Mouse (Mus musculus) thymus, adult 18-20 months (tissue): ENCODE measurements around the gene Evi5l.

Experiments
- DNase-seq, 2 experiments: peaks; one replicate each; pipeline ENCODE4 v3.0.0; 2022; ENCODE audit warnings: mixed read lengths in 2 of 2

The Evi5l gene

DNA sequence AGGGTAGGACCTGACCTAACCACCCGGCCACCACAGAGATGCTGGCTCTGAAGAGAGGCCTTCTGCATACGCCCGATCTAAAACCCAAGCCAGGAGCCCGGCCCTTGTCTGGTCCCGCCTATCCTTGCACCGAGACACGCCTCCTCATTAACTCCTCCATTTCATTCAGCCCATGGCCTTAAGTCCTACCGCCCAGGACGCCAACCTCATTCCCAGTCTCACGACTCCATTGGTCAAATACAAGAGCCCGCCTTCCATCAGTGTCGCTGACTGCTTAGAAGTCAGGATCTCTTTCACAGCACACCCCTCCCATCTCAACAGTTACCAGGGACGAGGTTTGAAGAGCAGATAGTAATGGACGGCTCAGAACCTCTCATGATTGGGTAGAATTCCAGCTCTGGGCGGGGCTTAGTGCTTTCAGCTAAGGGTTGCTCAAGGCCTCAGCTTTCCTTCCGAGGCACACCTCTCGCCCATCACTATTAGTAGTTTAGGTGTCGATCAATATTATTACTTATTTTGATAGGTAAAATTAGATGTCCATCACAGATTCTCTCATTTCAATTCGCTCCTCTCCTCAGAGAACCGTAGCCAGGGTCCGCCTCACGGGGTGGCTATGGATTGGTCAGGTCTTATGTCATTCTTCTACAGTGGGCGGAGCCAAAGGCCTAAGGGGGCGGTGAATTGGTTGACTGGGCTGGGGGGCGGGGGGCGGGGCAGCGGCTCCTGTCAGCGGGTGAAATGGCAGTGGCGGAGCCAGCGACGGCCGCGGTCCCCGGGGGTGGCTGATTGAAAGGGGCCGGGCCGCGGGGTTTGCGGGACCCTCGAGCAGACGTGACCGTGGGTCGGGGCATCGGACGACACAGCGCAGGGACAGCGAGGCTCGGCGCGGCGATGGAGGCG is at the start of gene Evi5l:
Gene Evi5l, plus strand, starts transcription at position 716 of the 900 bp plus-strand sequence.
- peak; percentile 93 to 98 for DNase-seq

DNA sequence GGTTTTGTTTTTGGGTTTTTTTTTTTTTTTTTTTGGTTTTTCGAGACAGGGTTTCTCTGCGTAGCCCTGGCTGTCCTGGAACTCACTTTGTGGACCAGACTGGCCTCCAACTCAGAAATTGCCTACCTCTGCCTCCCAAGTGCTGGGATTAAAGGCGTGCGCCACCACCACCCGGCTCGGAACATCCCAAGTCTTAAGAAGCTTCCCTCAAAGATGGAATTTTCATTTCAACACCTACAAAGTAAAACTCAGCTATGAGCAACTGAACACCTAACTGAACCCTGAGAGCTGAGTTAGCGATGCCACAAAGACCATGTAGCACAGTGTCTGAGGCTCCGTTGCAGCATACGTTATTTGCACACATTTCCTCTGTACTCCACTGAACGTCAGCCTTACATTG is 32.6 kb upstream of the Evi5l start, which contains the start of gene Cd209g:
Gene Cd209g, plus strand, starts transcription at position 301 of the 400 bp plus-strand sequence.
- DNase-seq: no peak

DNA sequence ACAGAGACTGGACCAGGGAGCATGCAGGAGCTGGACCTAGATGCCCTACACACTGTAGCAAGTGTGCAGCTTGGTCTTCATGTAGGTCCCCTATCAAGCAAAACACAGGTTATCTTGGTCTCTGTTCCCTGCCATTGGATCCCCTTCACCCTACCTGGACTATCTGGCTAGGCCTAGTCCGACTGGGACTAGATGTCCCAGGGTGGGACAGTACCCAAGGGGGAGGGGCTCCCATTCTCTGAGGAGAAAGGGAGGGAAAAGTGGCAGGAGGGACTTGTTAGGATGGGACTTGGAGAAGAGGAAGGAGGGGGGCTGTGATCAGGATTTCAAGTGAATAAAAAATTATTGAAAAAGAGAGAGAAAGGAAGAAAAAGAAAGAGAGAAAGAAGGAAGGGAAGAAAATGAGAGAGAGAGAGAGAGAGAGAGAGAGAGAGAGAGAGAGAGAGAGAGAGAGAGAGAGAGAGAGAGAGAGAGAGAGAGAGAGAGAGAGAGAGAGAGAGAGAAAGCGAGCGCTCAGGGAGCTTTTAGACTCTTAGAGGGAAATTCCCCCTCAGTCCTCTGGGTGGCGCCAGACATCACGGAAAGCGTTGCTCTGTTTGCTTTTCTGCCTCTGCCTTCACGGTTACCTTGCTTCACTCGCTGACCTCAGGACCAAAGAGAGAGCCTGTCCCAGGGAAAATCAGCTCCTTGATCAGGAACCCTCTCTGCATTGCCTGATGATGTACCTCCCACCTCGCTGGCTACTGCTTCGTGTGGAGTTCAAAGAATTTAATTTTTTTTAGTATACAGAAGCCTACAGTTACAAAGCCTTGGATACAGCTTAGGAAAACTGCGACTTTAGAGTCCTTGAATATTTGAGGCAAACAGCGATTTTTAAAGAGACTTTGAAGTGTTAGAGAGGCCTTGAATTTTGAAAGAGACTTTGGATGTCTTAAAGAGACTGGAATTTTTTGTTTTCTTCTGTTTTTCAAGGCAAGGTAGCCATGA is 26.4 kb upstream of the Evi5l start:
- peak; percentile 31 to 42 for DNase-seq

DNA sequence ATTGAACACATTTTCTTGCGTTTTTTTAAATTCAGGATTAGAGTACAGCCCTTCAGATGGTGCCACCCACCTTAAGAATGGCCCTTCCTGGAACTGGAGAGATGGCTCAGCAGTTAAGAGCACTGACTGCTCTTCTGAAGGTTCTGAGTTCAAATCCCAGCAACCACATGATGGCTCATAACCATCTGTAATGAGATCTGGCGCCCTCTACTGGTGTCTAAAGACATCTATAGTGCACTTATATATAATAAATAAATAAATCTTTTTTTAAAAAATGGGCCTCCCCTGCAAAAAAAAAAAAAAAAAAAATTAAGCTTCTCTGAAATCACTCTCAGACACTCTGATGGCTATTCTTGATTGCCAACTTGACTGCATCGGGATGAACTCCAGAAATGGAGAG is 24.6 kb upstream of the Evi5l start:
- no peak for DNase-seq

DNA sequence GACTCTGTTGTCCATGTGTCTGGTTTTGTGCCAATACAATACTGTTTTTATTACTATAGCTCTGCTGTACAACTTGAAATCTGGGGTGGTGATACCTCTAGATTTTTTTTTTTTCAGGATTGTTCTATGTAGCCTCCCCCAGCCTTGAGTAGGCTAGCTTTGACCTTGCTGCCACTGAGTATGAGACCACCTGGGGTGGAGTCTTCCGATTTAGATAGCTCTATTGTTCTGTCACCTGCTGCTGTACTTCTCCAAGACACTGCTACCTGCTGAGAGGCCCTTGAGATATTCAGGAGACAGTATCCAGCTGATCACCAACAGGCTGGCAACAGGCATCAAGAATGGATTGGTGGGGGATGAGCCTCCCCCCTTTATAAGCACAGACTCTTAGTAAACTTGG is 19.1 kb upstream of the Evi5l start:
- DNase-seq: no peak

DNA sequence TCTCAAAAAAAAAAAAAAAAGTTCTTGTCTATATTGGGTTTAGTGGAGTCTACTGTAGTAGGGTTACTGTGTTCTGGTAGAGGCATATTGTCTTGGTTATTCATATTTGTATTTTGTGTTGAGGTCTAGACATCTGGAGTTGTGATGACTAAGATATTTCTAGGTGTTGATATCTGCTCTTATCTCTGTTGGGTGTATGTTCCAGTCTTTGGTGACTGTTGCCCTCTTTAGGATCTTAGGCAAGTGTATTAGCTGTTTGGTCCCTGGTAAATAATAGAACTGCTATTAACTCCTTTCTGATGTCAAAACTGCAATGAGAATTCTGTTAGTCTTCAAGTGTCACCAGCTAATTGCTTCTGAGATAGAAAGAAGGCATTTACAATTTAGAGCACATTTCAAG is 11.5 kb upstream of the Evi5l start:
- DNase-seq: no peak

DNA sequence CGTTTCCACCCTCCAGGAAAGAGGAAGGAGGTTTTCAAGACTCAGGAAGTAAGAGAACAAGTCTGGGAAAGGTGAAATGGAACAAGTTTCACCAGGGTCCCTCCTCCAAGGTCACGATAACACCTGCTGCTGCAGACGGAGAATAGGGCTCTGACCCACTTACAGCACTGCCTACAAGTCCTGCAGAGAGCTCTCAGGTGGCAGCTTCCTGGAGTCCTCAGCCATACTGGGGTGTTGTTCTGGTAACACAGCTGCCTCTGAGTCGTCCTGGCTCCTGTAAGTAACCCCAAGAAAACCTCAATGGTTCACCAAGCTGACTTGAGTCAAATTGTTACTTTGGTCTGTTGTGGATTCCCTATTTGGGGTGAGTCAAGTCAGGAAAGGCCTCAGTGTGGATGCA is 3.6 kb upstream of the Evi5l start:
- DNase-seq: peak; percentile 32 to 65

DNA sequence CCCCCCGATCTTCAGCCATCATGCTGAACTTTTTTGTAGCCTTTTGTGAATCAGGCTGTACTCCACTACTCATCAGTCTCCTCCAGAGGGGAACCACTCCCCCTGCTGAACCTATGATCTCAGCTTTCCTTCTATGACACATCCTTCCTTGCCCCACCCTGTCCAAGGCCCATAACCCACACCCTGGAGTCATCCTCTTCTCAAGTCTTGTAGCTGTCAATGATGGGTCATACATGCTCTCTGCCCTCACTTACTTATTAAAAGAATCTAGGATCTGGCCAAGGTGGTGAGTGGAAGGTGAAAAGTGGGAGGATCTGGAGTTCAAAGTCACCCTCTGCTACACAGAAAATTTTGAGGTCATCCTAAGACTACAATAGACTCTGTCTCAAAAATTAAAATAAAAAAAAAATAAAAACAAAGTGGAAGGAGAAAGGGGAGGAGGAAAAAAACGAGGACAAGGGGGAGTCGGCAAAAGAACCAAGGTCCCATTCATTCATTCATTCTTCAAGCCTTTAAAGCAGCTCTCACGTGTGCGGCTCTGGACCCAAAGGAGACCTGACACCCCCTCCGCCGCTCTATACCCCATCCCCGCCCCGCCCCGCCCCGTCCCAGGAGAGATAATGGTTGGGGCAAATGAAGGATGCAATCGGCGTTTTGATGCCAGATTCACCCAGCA is 1.1 kb upstream of the Evi5l start:
- DNase-seq: no peak

DNA sequence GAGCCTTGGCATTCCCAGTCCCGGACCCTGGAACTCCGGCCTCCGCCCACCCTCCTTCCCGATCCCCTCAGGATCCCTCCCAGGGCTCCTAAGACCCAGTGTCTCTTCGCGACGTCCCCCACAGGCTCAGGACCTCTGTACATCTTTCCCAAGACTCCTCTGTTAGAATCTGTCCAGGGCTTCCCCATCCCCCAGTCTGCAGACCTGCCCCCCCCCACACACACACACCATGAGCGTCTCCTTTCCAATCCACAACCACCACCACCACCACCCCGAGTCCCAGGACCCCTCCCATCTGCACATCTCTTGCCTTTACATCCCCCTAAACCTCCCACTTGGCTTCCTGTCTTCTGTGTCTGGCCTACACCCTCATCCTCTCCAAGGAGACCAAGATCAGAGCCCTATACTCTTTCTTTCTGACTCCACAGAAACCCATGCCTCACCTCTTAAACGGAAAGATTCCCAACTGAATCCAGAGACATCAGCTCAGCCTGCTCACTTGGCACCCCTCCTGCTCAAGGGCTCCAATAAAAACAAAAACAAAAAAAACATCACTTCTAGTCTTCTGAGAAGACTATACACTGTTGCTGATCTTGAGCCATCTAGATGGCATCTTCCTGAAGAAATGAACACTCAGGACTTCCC is 636 bp downstream of the Evi5l start:
- DNase-seq: no peak

DNA sequence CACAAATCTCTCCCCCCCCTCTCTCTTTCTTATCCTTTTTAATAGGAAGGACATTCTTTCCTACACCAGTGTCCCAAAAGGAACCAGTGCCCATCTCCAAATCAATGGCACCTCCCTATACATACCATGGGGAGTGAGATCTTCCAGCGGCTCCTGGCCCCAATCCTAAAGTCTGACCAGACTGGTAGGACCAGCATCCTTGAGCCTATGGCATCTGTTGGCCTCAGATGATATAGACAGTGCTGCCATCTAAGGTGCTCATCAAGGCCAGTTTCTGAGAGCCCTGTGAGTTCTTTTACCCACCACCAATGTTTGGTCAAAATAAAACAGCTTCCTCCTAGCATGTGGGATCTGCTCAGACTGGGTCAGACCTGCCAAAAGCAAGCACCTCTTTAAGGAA is 1.6 kb downstream of the Evi5l start:
- DNase-seq: no peak

DNA sequence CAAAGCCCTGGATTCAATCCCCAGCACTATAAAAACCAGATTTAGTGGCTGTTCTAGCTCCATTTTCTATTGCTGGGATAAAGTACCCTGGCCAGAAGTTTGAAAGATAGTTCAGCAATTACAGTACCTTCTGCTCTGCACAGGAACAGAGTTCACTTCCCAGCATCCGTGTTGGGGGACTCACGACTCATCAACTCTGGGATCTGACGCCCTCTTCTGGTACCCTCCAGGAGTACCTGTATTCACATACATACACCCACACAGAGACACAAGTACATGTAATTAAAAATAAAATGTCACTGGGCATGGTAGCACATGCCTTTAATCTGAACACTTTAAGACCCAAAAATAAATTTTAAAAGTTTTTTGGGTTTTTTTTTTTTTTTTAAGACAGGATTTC is 6.1 kb downstream of the Evi5l start:
- no peak for DNase-seq

DNA sequence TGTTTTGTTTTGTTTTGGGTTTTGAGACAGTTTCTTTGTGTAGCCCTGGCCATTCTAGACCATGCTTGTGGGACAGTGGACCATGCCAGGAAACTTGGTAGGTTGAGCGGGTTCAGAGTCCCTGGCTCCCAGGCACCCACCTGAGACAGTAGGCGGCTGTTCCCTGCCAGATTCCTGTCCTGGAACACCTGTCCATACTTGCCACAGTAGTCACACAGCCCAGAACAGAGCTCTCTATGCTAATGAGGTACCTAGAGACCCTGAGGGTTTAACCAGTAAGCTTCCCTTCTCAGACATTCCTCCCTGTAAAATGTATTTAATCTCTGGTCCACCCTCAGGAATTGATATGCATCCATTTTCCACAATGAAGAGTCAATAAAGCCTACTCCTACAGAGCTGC is 7.7 kb downstream of the Evi5l start:
- no peak for DNase-seq

DNA sequence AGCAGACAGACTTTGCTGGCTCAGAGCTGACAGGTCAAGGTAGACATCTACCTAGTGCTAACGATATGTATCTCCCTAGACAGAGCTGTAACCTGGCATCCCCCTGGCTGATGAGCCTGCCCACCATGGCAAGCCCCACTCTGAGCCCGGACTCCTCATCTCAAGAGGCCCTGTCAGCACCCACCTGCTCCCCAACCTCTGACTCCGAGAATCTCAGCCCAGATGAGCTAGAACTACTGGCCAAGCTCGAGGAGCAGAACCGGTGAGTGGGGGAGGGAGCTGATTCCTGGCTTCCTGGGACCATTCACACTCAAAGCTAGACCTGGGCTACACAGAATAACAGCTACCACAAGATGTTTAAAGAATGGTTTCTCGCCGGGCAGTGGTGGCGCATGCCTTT is 17.0 kb downstream of the Evi5l start:
- DNase-seq: no peak

DNA sequence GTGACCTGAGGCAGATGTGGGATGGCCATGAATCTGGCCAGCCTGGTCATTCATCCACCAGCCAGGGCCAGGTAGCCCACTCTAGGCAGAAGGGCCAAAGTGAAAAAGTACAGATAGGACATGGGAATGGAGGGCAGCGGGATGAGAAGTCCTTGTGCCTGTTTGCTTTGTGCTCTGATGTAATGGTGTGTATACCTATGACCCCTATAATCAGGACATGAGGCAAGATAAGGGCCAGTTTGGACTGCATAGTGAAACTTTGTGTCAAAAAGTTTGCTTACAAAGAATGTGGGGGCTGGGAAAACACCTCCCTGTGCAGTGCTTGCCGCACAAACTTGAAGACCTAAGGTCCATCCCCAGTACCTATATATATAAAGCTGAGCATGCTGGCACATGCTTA is 19.8 kb downstream of the Evi5l start:
- DNase-seq: no peak

DNA sequence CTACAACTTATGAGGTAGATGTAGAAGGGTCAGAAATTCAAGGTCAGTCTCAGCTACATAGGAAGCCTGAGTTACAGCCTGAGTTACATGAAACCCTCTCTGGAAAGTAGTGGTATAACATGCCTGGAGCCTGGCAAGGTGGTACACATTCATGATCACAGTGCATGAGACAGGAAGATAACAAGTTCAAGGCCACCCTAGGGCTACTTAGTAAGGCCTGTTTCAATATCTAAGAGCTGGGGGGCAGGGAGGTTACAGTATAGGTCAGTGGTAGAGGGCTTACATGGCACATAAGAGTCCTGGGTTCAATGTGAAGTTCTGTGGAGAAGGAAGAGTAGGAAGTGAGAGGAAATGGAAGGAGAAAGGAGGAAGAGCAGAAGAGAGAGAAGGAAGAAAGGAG is 22.2 kb downstream of the Evi5l start:
- no peak for DNase-seq

DNA sequence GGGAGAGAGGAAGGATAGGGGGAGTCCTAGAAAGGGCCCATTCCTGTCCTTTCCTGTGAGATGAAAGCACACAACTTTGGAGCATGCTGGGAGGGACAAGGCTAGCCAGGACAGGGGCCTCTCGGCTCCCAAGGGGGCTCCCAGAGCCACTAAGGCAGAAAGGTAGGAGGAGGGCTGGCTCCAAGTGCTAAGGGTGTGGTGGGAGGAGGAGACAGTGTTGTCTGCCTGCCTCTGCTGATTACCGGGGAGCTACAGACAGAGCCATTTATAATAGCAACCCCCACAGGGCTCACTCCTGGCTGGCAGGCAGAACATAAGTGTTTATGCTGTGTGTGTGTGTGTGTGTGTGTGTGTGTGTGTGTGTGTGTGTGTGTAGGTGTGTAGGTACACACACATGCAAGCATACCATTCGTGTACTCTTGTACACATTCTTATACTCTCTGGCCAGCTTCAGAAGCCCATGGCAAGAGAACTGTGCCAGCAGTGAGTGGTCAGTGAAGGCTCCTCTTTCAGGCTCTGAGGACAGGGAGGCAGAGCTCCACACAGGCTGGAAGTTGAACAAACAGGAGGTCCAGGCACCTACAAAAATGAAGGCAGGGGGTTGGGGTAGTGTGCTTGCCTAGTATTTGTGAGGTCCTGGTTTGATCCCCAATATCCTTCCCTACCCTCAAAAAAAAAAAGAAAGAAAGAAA is 22.8 kb downstream of the Evi5l start:
- DNase-seq: no peak

DNA sequence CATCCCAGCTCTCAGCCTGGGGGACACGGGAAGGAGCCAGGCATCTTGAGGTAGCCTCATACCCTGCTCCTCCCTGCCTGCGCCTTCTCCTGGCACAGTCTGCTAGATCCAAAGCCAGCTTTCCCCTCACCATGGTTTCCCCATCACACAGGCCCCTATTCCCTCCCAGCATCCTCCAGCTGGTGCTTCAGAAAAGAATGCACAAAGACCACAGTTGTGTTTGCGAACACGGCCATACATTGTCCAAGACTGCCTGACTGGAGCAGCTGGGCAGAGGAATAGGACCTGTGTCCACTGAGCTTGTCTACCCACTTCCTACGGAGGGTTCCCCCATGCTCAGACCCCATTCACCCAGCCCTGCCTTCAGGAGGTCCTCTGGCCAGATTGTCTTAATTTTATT is 25.9 kb downstream of the Evi5l start:
- no peak for DNase-seq

DNA sequence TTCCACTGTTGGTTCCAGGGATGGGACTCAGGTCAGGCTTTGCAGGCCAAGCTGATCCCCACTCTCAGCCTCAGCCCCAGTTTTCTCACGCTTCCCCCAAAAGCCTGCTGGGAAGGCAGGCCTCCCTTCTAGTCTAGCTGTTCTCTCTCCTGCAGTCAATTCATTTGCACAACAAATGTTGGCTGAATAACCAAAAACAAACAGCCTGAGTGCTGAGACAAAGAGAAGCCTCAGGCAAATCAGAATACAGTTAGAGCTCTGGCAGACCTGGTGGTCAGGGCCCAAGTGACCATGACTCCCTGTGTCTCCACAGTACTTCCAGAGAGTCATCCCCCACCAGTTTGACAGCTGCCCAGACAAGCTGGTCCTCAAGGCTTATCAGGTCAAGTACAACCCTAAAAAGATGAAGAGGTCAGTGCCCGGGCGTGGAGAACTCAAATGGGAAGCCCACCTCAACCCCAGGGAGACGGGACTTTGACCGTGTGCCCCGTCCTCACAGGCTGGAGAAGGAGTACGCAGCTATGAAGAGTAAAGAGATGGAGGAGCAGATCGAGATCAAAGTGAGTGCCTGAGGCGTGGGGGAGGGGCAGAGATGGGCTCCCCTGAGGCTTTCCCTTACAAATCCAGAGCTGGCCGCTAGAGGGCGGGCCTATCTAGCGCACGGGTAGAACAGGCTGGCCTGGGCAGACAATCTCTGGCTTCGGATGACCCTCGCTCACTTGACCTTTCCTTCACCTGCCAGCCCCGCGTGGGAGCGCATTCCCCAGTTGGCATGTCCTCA is 26.6 kb downstream of the Evi5l start:
- peak; percentile 63 to 73 for DNase-seq

DNA sequence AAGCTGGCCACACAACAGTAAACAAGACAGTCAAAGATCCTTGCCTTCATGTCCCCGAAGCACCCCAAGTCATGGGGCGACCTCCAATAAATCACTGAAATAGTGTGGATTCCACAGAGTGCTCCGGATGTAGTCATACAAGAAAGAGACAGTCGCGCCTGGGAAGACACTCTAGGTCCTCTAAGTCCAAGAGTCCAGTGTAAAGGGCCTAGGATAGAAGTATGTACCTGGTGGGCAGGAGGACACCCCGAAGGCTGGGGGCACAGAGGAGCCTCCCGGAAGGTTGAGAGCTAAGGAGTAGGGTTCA is 27.2 kb downstream of the Evi5l start:
- DNase-seq: no peak

DNA sequence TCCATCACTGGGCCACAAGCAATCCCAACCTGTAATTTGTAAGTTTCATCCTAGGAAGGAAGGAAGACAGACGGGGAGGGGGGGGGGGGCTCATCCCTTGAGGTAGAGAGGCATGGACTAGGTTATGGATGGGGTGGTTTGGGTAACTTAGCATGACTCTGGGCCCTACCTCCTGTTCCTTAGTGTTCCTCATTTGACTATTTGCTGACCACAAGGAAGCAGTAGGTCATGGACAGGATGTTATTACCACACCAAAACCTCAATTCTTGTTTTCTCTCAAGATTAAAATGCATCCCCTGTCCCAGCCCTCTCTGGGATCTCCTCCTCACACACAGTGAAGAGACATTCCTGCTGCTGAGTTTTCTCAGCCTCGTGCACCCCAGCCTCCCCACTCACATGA is 35.0 kb downstream of the Evi5l start:
- DNase-seq: no peak
